Mouse (Mus musculus) cerebellum, postnatal 4 days (tissue): ENCODE results near the gene Ciita.

Experiments used
- DNase-seq, 2 experiments: peaks; one replicate each; pipeline ENCODE4 v3.0.0; 2022; ENCODE audit warnings: low spot score in 2 of 2, mixed read lengths in 1 of 2

Gene Ciita

DNA sequence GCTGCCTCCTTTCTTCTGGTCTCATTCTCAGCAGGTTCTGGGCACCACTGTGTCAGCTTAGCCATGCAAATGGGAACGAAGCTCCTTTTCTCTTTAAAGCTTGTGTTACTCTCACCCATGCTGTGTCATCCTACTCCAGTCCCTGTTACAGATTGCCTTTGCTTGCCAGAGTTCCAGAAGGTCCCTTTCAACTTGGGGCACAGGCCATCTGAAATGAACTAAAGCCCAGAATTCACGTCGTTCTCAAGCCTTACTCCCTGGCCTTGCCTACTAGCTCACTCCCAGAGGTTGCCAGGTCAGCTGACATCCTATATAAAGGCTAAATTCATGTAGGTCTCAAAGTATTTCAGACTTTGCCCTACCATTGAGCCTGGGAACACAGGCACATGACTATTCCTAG lies 69.1 kb downstream of the Ciita start:
- DNase-seq, result no peak

DNA sequence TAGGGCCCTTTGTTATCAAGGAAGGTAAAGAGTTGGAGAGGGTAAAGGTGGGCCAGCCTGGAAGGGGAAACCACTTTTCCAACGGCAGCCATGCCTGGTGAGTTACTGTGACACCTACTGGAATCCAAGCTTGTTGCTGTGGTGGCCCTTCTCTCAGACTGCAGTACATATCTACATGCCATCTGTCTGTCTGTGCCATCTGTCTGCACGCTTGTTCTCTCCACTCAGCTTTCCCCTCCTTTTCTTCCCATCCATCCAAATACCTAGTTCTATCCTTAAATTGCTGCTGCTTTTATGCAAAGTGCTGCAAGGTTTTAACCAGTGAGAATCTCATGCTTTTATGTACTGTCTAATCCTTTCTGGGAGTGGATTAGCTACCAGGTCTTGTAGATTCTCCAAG lies 69.7 kb downstream of the Ciita start:
- DNase-seq, result no peak

DNA sequence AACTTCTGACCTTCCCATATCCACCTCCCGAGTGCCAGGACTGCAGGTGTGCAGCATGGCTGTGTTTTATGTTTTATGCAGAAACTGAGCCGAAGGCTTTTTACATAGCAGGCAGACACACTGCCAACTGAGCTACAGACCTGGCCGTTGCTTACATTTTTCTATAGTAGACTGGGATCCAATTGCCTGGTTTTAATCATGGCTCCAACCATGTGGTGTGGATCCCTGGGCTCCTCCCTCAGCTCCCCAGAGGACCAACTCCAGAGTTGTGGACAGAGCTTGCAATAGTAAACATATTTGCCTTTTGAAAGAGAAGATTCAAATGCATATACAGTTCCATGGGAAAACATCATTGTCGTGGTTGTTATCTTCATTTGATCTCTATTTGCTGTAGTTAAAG lies 71.7 kb downstream of the Ciita start:
- no peak for DNase-seq

DNA sequence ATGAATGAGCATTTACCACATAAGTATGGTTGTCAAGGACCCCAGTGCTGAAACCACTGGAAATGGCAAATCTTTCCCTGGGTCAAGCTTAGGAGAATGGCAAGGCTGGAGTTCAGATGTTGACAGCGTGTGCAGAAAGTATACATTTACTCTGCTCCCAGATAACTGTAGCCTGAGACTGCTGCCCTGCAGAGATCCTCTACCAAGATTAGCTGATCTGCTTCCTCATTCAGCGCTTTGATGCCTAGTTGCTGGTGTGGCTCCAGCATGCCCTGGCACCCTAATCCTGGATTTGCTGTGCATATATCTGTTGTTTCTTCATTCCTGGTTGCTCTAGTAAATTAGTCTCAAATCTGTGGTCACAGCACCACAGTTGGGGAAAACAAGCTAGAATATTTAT lies 74.0 kb downstream of the Ciita start:
- no peak for DNase-seq

DNA sequence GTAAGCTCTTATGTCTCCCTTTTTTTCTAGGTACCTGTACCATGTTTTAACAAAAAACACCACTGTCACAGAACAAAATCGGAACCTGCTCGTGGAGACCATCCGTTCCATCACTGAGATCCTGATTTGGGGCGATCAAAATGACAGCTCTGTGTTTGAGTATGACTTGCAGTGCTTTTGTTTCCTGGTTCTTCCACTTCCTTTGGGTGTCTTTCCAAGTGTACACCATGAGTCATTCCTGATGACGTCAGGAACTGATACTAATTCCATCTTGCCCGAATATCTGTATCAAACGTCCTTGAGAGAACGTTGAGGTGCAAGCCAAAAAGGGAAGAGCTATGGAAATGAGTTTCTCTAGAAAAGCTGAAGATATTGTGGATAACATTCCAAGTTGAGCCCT lies 80.1 kb downstream of the Ciita start:
- DNase-seq, result no peak

DNA sequence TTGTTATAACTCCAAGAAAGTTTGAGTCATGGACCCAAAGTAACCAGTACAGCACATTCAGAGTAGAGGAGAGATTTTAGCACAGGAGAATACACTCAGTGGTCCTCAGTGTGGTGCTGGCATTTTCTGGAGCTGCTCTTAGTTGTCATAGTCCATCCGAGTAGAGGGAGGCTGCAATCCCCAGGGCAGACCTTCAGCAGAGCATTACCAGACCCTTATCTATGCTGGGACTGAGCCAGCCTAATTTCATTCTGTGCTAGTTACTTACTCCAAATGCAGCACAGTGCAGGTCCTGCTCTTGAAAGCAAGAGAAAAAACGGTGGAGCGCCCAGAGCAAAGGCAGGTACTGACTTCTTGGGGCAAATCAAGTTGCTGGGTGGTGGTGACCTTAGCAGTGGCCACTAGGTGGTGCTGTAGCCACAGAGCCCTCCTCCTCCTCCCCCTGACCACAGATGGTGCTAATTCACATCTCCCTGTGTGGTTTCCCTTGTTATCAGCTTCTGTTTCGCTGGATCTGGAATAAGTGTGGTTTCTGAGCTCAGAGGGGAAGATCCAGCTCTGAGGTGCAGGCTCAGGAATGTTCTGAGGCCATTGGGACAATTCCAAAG lies 85.5 kb downstream of the Ciita start:
- DNase-seq, result peak; percentile 56 to 77

DNA sequence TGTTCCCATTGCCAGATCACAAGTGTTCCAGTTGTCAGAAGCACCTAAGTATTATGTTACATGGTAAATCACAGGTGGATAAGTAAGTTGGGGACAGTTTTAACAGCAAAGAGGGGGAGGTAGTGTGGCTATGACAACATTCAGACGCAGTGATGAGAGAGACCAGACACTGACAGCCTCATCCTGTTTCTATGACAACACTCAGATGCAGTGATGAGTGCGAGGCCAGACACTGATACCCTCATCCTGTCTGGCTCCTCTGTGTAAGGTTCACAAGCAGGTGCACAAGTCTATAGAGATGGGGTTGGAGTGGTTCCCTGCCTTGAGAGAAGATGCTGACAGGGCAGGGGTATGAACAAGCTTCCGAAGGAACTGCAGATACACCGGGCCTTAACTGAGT lies 87.3 kb downstream of the Ciita start:
- DNase-seq, result no peak

DNA sequence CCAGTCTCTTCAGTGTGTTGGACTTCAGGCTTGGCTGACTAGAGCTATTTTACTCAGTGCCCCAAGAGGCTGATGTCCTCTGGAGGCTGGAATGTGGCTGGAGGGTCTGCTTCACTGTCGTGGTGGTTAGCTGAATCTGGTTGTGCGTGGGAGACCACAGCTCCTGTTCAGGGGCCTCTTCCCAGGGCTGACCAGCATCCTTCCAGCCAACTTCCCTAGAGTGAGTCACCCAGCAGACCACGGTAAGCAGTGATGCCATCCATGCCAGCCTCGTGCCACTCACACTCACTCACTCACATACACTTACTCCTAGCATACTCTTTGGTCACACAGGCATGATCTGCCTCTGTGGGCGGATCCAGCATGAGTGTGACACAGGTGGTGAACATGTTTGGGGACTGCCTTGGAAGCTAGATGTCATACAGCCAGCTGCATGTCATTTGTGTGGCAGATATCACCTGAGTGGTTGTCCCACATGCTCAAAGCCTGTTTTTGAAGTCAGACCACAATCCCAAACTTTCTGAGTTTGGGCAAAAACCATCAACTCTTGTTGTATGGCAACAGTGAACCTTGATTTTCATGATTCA lies 90.0 kb downstream of the Ciita start:
- DNase-seq, result no peak

DNA sequence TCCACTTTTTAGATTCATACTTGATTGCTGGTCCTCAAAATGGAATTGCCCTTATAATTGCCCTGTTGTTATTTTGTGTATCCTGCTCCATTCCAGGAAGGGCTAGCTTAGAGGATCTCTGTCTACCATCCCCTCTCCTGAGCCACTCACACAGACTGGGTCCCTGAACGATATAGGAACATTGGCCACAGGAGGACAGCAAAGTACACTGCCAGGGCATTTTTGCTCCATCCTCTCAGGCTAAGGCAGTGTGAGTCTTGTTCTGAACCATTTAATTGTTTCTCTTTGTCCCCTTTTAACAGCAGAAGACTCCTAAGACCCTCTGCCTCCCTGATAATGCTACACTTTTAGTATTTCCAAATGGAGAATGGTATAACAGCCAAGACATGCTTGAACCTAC lies 90.8 kb downstream of the Ciita start:
- DNase-seq, result peak; percentile 45 to 65

DNA sequence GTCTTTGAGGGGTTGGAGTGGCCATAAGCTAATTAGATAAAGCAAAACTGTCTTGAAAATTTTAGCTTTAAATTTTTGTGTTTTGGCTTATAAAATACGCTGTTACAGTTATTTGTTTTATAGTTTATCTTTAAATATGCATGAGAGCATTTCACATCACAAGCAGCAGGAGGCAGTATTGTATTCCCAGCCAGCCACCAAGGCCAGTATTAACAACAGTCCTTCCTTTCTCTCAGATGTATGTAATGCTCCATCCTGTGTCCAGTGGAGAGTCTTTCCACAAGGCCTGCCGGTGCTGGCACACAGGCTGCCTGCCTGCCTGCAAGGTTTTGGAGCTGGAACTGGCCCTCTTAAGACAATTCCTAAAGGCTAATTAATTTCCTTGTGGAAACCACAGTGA lies 92.0 kb downstream of the Ciita start:
- DNase-seq, result no peak

DNA sequence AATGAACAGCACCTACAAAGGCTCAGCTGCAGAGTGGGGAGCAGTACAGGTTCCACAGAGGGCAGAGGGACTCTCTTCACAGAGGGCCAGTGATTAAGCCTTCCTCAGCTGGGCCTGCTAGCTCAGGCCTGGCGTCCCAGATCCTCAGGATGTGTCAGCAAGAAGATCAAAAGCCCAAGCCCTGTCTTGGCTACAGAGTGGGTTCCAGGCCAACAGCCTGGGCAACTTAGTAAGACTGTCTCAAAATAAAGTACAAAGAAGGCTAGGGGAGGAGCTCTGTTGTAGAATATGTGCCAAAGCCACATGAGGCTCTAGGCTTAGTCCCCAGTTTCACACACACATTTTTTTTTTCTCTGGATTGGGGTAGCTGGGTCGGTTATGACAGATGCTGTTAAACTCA lies 95.1 kb downstream of the Ciita start:
- no peak for DNase-seq

DNA sequence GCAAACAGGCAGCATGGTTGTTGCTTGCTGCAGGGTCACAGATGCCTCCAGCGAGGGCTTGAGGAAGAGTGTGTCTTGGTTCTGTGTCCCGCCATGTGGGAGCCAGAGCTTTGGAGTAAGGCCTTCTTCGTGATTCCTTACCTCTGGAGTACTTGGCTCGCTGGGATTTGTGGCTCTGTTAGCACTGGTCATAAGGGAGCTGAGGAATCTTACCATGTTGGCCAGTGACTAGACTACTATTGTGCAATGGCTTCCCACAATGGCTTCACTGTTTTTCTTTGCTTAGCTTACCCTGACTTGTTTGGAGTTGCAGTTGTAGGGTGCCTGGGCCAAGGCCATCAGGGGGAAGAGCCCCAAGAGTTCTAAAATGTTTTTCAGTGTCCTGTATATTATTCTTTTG lies 96.1 kb downstream of the Ciita start:
- no peak for DNase-seq

DNA sequence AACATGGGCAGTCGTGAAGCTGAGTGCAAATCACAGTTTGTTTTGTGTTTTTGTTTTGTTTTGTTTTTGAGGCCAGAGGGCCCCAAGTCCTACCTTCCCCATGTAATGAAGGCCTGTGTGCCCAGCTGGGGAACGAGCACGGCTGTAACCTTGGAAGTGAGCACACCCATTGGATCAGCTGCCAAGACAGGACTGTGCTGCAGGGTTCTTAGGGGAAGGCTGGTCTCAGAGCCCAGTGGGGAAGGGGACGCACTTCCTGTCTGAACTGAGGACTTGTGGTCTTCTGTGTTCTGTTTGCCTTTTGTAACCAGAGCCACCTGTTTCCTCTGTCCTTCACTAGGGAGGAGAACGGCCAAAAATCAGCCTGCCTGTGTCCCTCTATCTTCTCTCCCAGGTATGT lies 97.7 kb downstream of the Ciita start:
- no peak for DNase-seq
